Mouse (Mus musculus) kidney, embryonic 14.5 days (tissue): ENCODE results near the gene Tnfrsf1b. TPM values are rescaled to one million over a fixed set of nuclear protein-coding genes. Genes with fewer than 3 reads are reported as not detected.

Experiments used
- ATAC-seq: fragments of 200-750 bp; cut with Nextera tagmentation; 2 replicates; pipeline ENCODE4 v1.8.0; 2017; ENCODE audit warnings: moderate number of reproducible peaks, mild to moderate bottlenecking, moderate TSS enrichment, moderate library complexity; ENCODE audit not compliant: low FRiP score, low TSS enrichment
- H3K27ac ChIP-seq: fragments of 300-500 bp; sonication (generic); 2 replicates; pipeline ENCODE4 v1.5.1; 2014; ENCODE audit warnings: low read depth, mild to moderate bottlenecking, low read length, moderate library complexity, mixed read lengths
- H3K27me3 ChIP-seq: fragments of 300-500 bp; sonication (generic); 2 replicates; pipeline ENCODE4 v1.6.1; 2014; ENCODE audit warnings: mild to moderate bottlenecking, low read length; ENCODE audit not compliant: control insufficient read depth, insufficient read depth
- H3K36me3 ChIP-seq: fragments of 300-500 bp; sonication (generic); 2 replicates; pipeline ENCODE4 v1.6.1; 2014; ENCODE audit warnings: low read length, mixed read lengths; ENCODE audit not compliant: control insufficient read depth, insufficient read depth
- H3K4me1 ChIP-seq: fragments of 300-500 bp; sonication (generic); 2 replicates; pipeline ENCODE4 v1.6.1; 2014; ENCODE audit warnings: low read length, mixed read lengths; ENCODE audit not compliant: control insufficient read depth, insufficient read depth
- H3K4me2 ChIP-seq: fragments of 300-500 bp; sonication (generic); replicated peaks from 2 replicates; pipeline ENCODE4 v1.6.1; 2014; ENCODE audit warnings: low read depth, mild to moderate bottlenecking, low read length
- H3K4me3 ChIP-seq: fragments of 300-500 bp; sonication (generic); 2 replicates; pipeline ENCODE4 v1.5.1; 2014; ENCODE audit warnings: mild to moderate bottlenecking, low read length
- H3K9ac ChIP-seq: fragments of 300-500 bp; sonication (generic); 2 replicates; pipeline ENCODE4 v1.6.1; 2014; ENCODE audit warnings: low read depth, mild to moderate bottlenecking, low read length, moderate library complexity
- H3K9me3 ChIP-seq: fragments of 300-500 bp; sonication (generic); 2 replicates; pipeline ENCODE4 v1.6.1; 2016; ENCODE audit warnings: low read length; ENCODE audit not compliant: control insufficient read depth
- whole genome bisulfite sequencing: fragments of 180-500 bp; shearing (Covaris S2); extraction: QIAGEN DNeasy Blood & Tissue Kit; methylation state at CpG from one replicate; pipeline ENCODE4 v1.1.7; 2014; 5-methylcytosine and 5-hydroxymethylcytosine counted together
- polyA plus RNA-seq: library from polyadenylated mRNA; unstranded; fragments of >200 nt; fragmentation: Nextera tagmentation; extraction: Ambion mirVana; gene quantifications from 2 replicates; pipeline ENCODE4 v1.2.1, GENCODE M21; 2014

Gene Tnfrsf1b
- polyA plus RNA-seq, 1 experiment from 2014 or later: 3.0 TPM

DNA sequence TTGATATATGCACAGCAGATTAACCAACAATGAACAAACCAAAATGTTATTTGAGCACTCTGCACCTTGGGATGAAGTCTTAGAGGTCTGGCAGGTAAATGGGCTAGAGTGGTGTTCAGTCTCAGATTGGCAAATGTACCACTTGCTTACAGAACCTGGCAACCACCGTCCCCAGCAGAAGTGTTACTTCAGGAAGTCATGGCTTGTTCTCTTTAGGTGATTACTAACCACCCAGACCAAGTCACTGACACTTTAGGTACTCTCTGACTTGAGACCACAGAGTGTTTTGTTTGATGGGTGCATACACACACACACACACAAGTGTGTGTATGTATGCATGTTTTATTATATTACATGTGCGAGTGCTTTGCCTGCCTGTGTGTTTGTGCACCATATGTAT, 31.6 kb upstream of the Tnfrsf1b start:
- Histone ChIP-seq H3K27ac (no peak overlapping the region), H3K9me3 (no peaks in the 10 kb centered on the region), H3K4me2 (no peak overlapping the region), H3K9ac (no peak overlapping the region), H3K4me1 (no peaks in the 10 kb centered on the region), H3K4me3 (no peak overlapping the region), H3K36me3 (no peaks in the 10 kb centered on the region), H3K27me3 (no peaks in the 10 kb centered on the region)
- 92% methylated on average over 2 of the region's 2 CpGs for WGBS
- no peak for ATAC-seq

DNA sequence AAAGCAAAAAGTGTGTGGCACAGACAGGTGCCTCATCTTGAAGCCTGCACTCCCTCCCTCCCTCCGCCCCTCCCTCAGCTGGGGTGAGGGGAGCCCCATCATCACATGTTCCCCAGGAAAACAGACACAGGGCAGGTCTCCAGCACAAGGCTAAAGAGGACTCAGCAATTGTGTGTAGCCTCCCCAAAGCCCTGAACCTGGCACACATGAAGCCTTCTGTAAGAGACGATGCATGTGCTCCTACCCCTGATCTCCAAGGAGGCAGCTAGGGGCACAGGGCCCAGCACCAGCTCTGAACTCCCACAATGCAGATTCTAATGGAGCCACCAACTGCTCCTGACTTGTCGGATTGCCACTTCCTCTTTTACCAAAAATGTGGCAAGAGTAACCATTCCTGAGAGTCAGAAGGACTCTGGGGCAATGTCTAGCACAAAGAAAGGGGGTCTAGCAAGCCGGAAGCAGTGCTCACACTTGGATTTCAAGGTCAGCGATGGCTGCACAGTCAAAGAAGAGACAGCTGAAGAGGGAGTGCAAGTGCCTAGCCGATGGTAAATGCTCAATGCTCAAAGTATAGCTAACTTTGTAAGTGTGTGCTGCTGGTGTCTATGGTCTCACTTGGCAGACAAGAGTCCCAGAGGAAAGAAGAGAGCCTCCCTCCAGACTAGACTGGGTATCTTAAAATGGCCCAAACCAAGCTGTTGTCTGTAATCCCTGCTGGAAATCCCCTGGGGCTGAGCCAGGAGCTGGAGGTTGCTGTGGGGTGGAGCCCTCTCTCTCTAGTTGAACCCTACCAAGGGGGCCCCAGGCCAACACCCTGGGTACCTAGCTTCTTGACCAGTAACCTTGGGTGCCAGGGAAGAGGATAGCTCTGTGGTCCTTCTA, 29.9 kb upstream of the Tnfrsf1b start:
- H3K9ac ChIP-seq: no peak overlapping the region
- no peak overlapping the region for H3K27ac ChIP-seq
- no peak overlapping the region for H3K4me2 ChIP-seq
- H3K36me3 ChIP-seq: no peaks in the 10 kb centered on the region
- 82% methylated on average over 6 of the region's 6 CpGs for WGBS
- no peaks in the 10 kb centered on the region for H3K4me1 ChIP-seq
- no peak for ATAC-seq
- no peak overlapping the region for H3K4me3 ChIP-seq
- H3K9me3 ChIP-seq: no peaks in the 10 kb centered on the region
- H3K27me3 ChIP-seq: no peaks in the 10 kb centered on the region

DNA sequence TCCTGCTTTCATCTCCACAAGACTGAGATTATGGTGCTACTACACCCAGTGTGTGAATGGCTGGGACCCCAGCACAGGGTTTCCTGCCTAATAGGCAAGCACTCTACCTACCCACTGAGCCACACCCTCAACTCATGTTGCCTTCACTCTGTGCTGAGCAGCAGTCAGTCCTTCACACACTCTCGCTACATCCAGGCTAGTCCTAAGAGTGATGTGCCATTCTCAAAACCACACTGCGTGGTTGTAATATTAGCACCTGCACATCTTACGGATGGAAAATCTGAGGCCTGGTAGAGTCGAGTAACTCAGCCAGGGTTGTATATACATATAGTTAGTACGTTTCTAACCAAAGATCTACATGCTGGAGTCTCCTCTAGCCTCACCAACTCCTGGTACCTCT, 28.2 kb upstream of the Tnfrsf1b start:
- H3K9ac ChIP-seq: no peak overlapping the region
- no peaks in the 10 kb centered on the region for H3K9me3 ChIP-seq
- WGBS: 92% methylated on average over 5 of the region's 5 CpGs
- no peak overlapping the region for H3K27ac ChIP-seq
- H3K36me3 ChIP-seq: no peaks in the 10 kb centered on the region
- no peaks in the 10 kb centered on the region for H3K4me1 ChIP-seq
- H3K4me2 ChIP-seq: no peak overlapping the region
- ATAC-seq: no peak
- no peaks in the 10 kb centered on the region for H3K27me3 ChIP-seq
- H3K4me3 ChIP-seq: no peak overlapping the region

DNA sequence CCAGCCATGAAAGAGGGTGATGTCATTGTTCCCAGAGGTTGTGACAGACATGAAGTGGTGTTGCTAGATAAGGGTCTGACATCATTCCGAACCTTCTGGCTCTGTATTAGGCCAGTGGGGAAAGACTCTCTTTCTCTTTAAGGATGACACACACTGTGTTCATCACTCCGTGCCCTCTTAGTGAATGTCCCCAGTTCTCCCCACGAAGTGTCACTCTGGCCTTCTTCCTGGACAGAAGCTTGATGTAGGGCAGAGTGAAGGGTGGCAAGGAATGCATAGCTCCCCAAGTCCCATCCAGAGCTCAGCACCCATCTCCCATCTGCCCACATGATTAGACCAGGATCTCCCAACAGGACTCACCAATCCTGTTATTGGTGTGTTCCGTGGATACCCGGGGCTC, 27.3 kb upstream of the Tnfrsf1b start:
- no peak for ATAC-seq
- 91% methylated on average over 5 of the region's 5 CpGs for WGBS
- H3K9ac ChIP-seq: no peak overlapping the region
- no peaks in the 10 kb centered on the region for H3K4me1 ChIP-seq
- no peaks in the 10 kb centered on the region for H3K36me3 ChIP-seq
- H3K27ac ChIP-seq: no peak overlapping the region
- H3K4me3 ChIP-seq: no peak overlapping the region
- no peak overlapping the region for H3K4me2 ChIP-seq
- H3K9me3 ChIP-seq: no peaks in the 10 kb centered on the region
- no peaks in the 10 kb centered on the region for H3K27me3 ChIP-seq

DNA sequence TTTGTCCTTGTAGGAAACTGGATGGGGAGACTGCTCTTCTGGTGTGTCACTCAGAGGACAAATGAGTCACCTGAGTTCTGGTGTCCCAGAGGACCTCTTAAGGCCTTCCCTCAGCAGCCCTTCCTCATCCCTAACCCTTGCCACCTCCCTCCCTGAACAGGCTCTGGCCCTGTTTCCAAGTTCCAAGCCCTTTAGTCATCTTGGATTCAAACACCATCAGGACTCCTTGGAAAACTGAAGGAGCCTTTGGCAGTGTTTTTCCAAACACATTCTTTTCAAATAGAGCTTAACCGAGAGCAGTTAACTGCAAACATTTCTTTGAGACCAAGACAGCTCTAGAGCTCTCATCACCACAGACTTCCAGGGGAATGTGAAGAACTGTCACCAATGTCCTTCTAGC, 26.1 kb upstream of the Tnfrsf1b start:
- no peak overlapping the region for H3K9ac ChIP-seq
- no peak for ATAC-seq
- H3K9me3 ChIP-seq: no peaks in the 10 kb centered on the region
- no peak overlapping the region for H3K27ac ChIP-seq
- H3K27me3 ChIP-seq: no peaks in the 10 kb centered on the region
- WGBS: 86% methylated on average over 1 of the region's 1 CpGs
- H3K4me2 ChIP-seq: no peak overlapping the region
- H3K36me3 ChIP-seq: no peaks in the 10 kb centered on the region
- H3K4me1 ChIP-seq: no peaks in the 10 kb centered on the region
- H3K4me3 ChIP-seq: no peak overlapping the region

DNA sequence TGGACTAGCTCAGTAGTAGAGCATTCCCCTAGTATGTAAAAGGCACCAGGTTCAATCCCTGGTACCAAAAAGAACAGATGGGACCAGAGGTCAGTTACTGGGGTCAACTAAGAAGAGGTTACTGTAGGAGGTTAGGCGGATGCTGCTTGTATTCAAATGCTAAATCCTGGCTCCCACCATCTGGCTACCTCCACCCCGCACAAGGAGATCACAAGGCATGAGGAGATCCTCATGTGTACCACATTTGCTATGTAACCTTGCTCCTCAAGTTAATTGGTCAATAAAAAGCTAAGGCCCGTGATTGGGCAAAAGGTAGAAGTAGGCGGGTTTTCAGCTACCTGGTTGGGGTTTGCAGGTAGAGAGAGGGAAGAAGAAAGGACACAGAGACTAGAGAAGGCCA, 25.0 kb upstream of the Tnfrsf1b start:
- Histone ChIP-seq H3K9ac (no peak overlapping the region), H3K4me3 (no peak overlapping the region), H3K9me3 (no peaks in the 10 kb centered on the region), H3K4me1 (no peaks in the 10 kb centered on the region), H3K4me2 (no peak overlapping the region), H3K27ac (no peak overlapping the region), H3K27me3 (no peaks in the 10 kb centered on the region), H3K36me3 (no peaks in the 10 kb centered on the region)
- ATAC-seq: no peak
- WGBS: 87% methylated on average over 4 of the region's 4 CpGs

DNA sequence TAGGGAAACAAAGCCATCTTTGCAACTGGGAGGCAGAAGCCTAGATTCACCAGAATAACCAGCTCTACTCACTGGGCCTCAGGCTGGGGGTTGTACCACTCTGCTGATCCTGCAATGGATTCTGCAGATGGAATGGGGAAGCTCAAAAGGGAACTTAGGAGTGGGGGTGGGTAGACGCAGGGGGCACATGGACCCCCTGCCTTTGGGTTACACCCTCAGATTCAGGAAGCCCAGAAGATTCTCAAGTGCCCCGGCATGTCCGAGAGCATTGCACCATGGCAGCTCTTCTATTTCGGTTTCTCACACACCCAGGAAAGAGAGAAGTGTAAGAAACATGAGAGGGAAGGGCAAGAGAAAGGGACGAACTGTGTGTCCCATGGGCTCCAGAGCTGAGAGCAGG, 23.5 kb upstream of the Tnfrsf1b start:
- H3K4me3 ChIP-seq: no peak overlapping the region
- WGBS: 83% methylated on average over 5 of the region's 5 CpGs
- no peaks in the 10 kb centered on the region for H3K9me3 ChIP-seq
- no peak for ATAC-seq
- no peak overlapping the region for H3K9ac ChIP-seq
- H3K36me3 ChIP-seq: no peaks in the 10 kb centered on the region
- H3K27me3 ChIP-seq: no peaks in the 10 kb centered on the region
- no peaks in the 10 kb centered on the region for H3K4me1 ChIP-seq
- H3K4me2 ChIP-seq: no peak overlapping the region
- H3K27ac ChIP-seq: no peak overlapping the region

DNA sequence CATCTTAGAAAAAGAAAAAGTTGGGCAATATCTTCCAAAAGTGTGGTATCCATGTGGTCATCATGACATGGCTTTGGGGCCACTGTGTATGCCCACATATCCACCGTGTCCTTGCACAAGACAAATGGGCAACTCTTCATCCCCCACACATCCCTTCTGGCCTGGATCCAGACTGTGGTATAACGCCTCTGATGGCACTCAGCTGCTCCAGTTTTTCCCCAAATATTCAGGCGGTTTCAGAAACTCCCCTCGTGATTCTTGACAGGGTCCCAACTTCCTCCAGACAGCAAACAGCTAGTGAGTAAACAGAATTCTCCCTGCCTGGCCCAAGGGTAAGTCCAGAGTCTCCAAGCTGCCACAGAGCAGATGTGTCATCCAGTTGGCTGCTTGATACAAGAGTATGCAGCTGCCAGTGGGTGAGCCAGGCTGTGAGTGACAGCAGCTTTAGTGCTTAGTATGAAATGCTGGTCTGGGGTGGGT, 21.0 kb upstream of the Tnfrsf1b start:
- Histone ChIP-seq H3K9ac (no peak overlapping the region), H3K36me3 (no peaks in the 10 kb centered on the region), H3K4me3 (no peak overlapping the region), H3K4me1 (no peaks in the 10 kb centered on the region), H3K27me3 (no peaks in the 10 kb centered on the region), H3K9me3 (no peaks in the 10 kb centered on the region), H3K4me2 (no peak overlapping the region), H3K27ac (no peak overlapping the region)
- no peak for ATAC-seq
- 56% methylated on average over 4 of the region's 4 CpGs for WGBS

DNA sequence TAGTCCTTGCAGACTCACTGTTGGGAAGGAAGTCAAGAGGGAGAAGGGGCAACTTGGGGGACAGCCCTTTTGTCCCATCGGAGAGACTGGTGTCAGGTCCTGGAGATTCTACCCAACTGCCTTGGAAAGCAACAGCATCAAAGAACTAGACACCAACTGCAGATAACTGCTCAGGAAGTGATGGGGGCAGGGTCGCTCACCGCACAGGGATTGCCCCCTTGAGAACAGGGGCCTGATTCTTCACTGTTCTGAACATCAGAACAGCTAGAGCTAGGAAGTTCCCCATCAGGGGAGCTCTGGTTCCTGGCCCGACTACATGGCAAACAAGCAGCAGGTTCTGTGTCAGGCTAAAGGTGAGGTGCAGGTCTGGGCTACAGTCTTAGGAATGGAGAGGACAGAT, 19.8 kb upstream of the Tnfrsf1b start:
- no peak for ATAC-seq
- 63% methylated on average over 4 of the region's 4 CpGs for WGBS
- H3K36me3 ChIP-seq: no peaks in the 10 kb centered on the region
- no peak overlapping the region for H3K4me2 ChIP-seq
- no peaks in the 10 kb centered on the region for H3K27me3 ChIP-seq
- no peaks in the 10 kb centered on the region for H3K9me3 ChIP-seq
- H3K27ac ChIP-seq: no peak overlapping the region
- no peak overlapping the region for H3K9ac ChIP-seq
- H3K4me1 ChIP-seq: no peaks in the 10 kb centered on the region
- H3K4me3 ChIP-seq: no peak overlapping the region
